Mouse (Mus musculus) heart, postnatal 14 days (tissue): ENCODE results near the gene Olfr555. TPM values are rescaled to one million over a fixed set of nuclear protein-coding genes. Genes with fewer than 3 reads are reported as not detected.
"Not testable (repeated sequence)": the region's sequence is repeated elsewhere in the genome, so short reads cannot be mapped to it uniquely, and the experiment has no call there.

ENCODE experiments used
- DNase-seq, 2 experiments: peaks; one replicate each; pipeline ENCODE4 v3.0.0; 2021 to 2022
- intact Hi-C: fragments of 180-260 bp; cut with DNase I; formaldehyde crosslinking; loops from one replicate; pipeline ENCODE4 v1.15.1; 2025
- long read RNA-seq, 2 experiments: library from polyadenylated mRNA; stranded (forward); transcript quantifications; one replicate each; pipeline ENCODE4 v2.0.0; 2021
- total RNA-seq, 2 experiments: library from RNA; stranded (reverse); gene quantifications; 2 replicates each; pipeline ENCODE4 v1.2.3; 2021

The Olfr555 gene
- not detected for total RNA-seq
- long read RNA-seq, experiment 1 = 0 reads
- long read RNA-seq, experiment 2 = 0 reads

DNA sequence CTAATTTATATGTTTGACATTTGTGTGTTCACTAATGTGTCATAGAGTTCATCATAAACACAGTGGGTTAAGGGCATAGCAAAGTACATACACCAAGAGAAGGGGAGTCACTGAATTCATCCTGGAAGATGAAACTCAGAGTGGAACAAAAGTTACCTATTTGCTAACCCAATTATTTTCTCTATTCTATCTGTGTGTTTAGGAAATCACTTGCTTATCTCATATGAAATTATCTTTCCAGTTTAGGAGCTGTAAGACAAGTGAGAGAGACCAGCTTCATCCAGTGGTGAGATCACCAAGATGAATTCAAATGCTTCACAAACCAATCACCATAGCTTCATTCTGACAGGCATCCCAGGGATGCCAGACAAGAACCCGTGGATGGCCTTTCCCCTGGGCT, at the start of gene Olfr555:
Gene Olfr555 (plus strand): TSS at position 301 of the 400 bp plus-strand sequence.
- intact Hi-C loops = no loop called here
- DNase-seq = no peak

GRCm38 (mm10) chr7:102618118-102618517, 40.5 kb upstream of the Olfr555 start, which contains the start of gene Olfr553:
Olfr553 (minus strand) TSS chr7:102618218.
- intact Hi-C loops = loop anchor here (10.0 kb wide), 1 partner anchor 57 kb away; no protein-coding TSS in a partner anchor
- no peak for DNase-seq

DNA sequence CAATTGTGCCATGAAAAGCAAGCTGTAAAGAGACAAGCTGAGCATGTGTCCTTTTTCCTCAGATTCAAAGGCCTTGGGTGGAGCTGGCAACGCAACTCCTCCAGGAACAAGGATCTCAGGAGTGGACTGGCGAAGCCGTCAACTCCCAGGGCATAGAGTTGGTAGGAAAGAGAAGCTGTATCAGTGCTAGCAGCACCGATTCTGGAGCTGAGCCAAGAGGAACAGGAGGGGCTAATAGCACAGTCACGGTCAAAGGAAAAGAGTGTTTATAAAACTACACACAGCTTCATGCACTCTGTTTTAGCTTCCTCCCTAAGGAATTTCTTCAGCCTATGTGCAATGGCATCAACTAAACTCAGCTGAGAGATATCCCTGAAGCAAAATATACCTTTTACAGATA, 39.0 kb upstream of the Olfr555 start:
- intact Hi-C loops = loop anchor here (10.0 kb wide), 1 partner anchor 55 kb away; no protein-coding TSS in a partner anchor
- DNase-seq = peak in 1 of 2 experiments; percentile 23

DNA sequence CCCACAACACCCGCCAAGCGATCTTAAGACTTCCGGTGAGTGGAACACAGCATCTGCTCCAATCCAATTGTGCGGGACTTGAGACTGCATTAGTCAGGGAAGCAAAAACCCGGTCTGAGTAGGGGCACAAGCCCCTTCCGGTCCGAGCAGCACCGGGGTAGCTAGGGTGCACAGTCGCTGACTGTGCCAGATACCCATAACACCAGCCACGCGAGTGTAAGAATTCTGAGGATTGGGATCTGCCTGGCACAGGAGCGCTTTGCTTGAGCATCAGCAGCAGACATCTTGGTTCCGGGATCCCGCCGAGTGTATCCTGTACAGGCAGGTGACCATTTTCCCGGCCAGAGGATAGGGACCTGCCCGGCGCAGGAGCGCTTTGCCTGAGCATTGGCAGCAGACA, 38.3 kb upstream of the Olfr555 start:
- intact Hi-C loops, DNase-seq: not testable (repeated sequence)

DNA sequence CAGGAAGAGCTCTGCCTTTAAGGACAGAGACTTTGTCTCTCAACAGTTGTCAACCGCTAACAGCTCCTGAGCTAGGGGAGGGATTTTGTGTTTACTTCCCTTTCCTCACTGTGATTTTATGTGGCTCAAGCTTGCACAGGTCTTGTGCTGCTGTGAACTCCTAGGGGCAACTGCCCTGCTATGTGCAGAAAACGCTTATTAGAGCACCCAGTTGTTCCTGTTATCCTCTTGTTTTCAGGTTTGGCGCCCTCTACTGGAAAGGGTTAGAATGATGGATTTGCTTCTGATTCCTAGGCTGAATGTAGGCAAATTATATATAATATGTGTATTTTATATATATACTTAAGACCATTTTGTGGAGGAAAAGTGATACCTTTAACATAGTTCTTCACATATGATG, 22.0 kb upstream of the Olfr555 start:
- DNase-seq = peak; percentile 20 to 64
- intact Hi-C loops = loop anchor here (1.0 kb wide), 1 partner anchor 123 kb away; no protein-coding TSS in a partner anchor

- intact Hi-C loops = no loop called here
- DNase-seq = no peak
These were observed 20.5 kb upstream of the Olfr555 start, which contains the start of gene Olfr554 for GRCm38 (mm10) chr7:102638132-102638531. Olfr554 (plus strand) TSS chr7:102638432.

- DNase-seq, intact Hi-C loops: not testable (repeated sequence)
These were observed 13.7 kb upstream of the Olfr555 start for GRCm38 (mm10) chr7:102644945-102645344.

DNA sequence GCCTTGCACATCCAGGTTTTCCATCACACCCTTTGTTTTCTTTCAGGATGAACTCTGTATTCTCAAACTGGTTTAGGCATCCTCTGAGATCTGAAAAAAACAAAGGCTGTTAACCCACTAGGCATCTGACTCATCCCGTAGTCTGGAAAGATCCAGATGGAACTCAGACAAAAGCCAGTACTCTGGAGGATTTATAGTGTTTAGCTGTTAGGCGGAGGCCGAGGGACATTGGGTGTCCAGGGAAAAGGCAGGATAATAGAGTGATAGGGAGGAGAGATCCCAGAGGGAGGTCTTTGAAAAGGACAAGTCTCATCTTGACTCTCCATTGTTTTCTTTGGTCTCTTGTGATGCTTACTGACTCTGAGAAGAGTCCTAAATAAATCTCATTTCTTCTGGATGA, 6.0 kb downstream of the Olfr555 start, which contains the start of gene Olfr556:
Gene Olfr556 (plus strand): TSS at position 301 of the 400 bp plus-strand sequence.
- DNase-seq = no peak
- intact Hi-C loops = loop anchor here (2.0 kb wide), 1 partner anchor 254 kb away; no protein-coding TSS in a partner anchor

GRCm38 (mm10) chr7:102665378-102665777, 6.8 kb downstream of the Olfr555 start:
- no peak for DNase-seq
- intact Hi-C loops = loop anchor here (2.0 kb wide), 1 partner anchor 253 kb away; no protein-coding TSS in a partner anchor

- intact Hi-C loops = loop anchor here (10.0 kb wide), 1 partner anchor 61 kb away; the partner anchor contains the start of gene Olfr553
- DNase-seq = no peak
These were observed 17.6 kb downstream of the Olfr555 start for GRCm38 (mm10) chr7:102676225-102676624.

GRCm38 (mm10) chr7:102681916-102682315, 23.3 kb downstream of the Olfr555 start:
- no peak for DNase-seq
- intact Hi-C loops = no loop called here

- intact Hi-C loops = no loop called here
- peak; percentile 90 for DNase-seq
These were observed 28.4 kb downstream of the Olfr555 start, which contains the start of gene Trim68 for GRCm38 (mm10) chr7:102686944-102687501. Trim68 (minus strand) TSS chr7:102687327.

GRCm38 (mm10) chr7:102695358-102696125, 36.9 kb downstream of the Olfr555 start, which contains the start of gene Olfr557:
Olfr557 (plus strand) TSS chr7:102695910.
- intact Hi-C loops = loop anchor here (10.0 kb wide), 2 partner anchors 181 to 229 kb away; partner anchors contain the start of gene Olfr572

GRCm38 (mm10) chr7:102698461-102698860, 39.8 kb downstream of the Olfr555 start:
- intact Hi-C loops = loop anchor here (1.0 to 10.0 kb wide), 3 partner anchors 9 to 226 kb away; partner anchors contain the start of gene Olfr572
- no peak for DNase-seq

More at GRCm38 (mm10) chr7:102695358-102696125, 36.9 kb downstream of the Olfr555 start, which contains the start of gene Olfr557:
- DNase-seq = peak; percentile 21 to 59

DNA sequence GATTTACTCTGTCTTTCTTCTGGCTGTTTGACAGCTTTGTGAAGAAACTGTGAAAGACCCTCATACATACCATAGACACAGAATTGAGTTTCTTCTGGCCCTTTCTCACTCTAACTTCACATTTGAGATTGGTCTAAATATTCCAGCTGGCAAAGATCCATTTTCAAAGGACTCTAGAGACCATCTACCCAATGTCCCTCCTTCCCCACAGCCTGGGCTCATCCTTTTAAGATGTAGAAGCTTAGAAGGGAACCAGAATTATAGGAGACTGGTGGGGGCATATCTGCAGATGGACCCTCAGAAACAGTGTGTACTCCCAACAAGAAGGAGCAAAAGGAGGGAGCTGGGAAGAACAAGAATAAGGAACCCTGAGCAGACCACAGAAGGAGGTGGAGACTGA, 43.3 kb downstream of the Olfr555 start, which contains the start of gene Olfr558:
Gene Olfr558 (plus strand): TSS at position 301 of the 400 bp plus-strand sequence.
- DNase-seq = no peak
- intact Hi-C loops = no loop called here

Other genes starting within 250 kb of the Olfr555 start
- gene Rrm1, start 217.1 kb upstream of the Olfr555 start, total RNA-seq = 10 to 100 TPM; 14.4 to 19.1 TPM
- gene Olfr543, start 177.1 kb upstream of the Olfr555 start, total RNA-seq = not detected
- gene Olfr544, start 170.5 kb upstream of the Olfr555 start, total RNA-seq = not detected
- gene Olfr545, start 159.2 kb upstream of the Olfr555 start, total RNA-seq = not detected
- gene Olfr547, start 124.1 kb upstream of the Olfr555 start, total RNA-seq = not detected
- gene Olfr548-ps1, start 117.9 kb upstream of the Olfr555 start, total RNA-seq = not detected
- gene Olfr549, start 109.0 kb upstream of the Olfr555 start, total RNA-seq = not detected
- gene Trim21, start 93.3 kb upstream of the Olfr555 start, total RNA-seq = 1 to 10 TPM; 6.1 to 7.7 TPM
- under 1 TPM; 0.17 to 0.37 TPM for gene Olfr550, start 87.4 kb upstream of the Olfr555 start, total RNA-seq
- gene Olfr551, start 66.9 kb upstream of the Olfr555 start, total RNA-seq = not detected
- under 1 TPM; 0.07 to 0.27 TPM for gene Olfr552, start 61.1 kb upstream of the Olfr555 start, total RNA-seq
- not detected for gene Olfr553, start 40.6 kb upstream of the Olfr555 start, total RNA-seq
- gene Olfr554, start 20.4 kb upstream of the Olfr555 start, total RNA-seq = not detected
- gene Olfr556, start 6.1 kb downstream of the Olfr555 start, total RNA-seq = not detected
- gene Trim68, start 28.5 kb downstream of the Olfr555 start, total RNA-seq = 1 to 10 TPM; 7.7 to 8.7 TPM
- gene Olfr557, start 37.1 kb downstream of the Olfr555 start, total RNA-seq = not detected
- 1 to 10 TPM; 4.8 to 5.1 TPM for gene Olfr558, start 43.4 kb downstream of the Olfr555 start, total RNA-seq
- gene Olfr33, start 60.2 kb downstream of the Olfr555 start, total RNA-seq = not detected
- gene Olfr559, start 68.7 kb downstream of the Olfr555 start, total RNA-seq = not detected
- under 1 TPM in 1 of 2 experiments, not detected in 1; 0.32 TPM for gene Olfr560, start 100.5 kb downstream of the Olfr555 start, total RNA-seq
- 1 to 10 TPM; 1.6 to 2.1 TPM for gene Olfr78, start 100.6 kb downstream of the Olfr555 start, total RNA-seq
- not detected for gene Olfr561, start 112.4 kb downstream of the Olfr555 start, total RNA-seq
- not detected for gene Olfr564, start 144.7 kb downstream of the Olfr555 start, total RNA-seq
- not detected for gene Olfr566, start 199.9 kb downstream of the Olfr555 start, total RNA-seq
- gene Olfr568, start 218.3 kb downstream of the Olfr555 start, total RNA-seq = not detected
- not detected for gene Olfr569, start 232.1 kb downstream of the Olfr555 start, total RNA-seq
- not detected for gene Olfr570, start 235.8 kb downstream of the Olfr555 start, total RNA-seq